Mouse (Mus musculus): ENCODE data around the gene Wfdc6b. TPM values are rescaled to one million over a fixed set of nuclear protein-coding genes. Genes with fewer than 3 reads are reported as not detected.

Gene Wfdc6b
- polyA plus RNA-seq, 1 experiment from 2014 or later: not detected

DNA sequence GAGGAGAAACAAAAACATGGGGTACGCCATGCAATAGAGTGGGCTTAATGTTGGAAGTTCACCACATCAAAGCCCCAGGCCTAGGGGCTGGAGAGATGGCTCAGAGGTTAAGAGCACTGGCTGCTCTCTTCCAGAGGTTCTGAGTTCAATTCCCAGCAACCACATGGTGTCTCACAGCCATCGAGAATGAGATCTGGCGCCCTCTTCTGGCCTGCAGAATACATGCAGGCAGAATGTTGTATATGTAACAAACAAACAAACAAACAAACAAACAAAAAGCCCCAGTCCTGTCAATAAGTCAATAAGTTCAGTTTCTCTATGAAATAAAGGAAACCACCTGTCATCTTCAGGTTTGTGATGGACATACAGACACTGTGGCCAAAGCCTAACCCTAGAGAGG lies 13.1 kb upstream of the Wfdc6b start:
- Histone ChIP-seq H3K36me3 (ENCODE audit: control insufficient read depth, insufficient read depth, low read length) (no peaks in the 10 kb centered on the region), H3K4me3 (ENCODE audit: low read depth, low read length) (no peak overlapping the region), H3K9ac (ENCODE audit: low read depth, low read length) (no peak overlapping the region), H3K9me3 (replicated peaks; ENCODE audit: control insufficient read depth, low read length) (peaks cover 5% of the 10 kb centered on the region; the same call in 1 of the 2 replicates), H3K27ac (ENCODE audit: low read depth, low read length) (no peak overlapping the region), H3K4me2 (no peak overlapping the region), H3K4me1 (ENCODE audit: control insufficient read depth, insufficient read depth, low read length) (no peaks in the 10 kb centered on the region), H3K27me3 (ENCODE audit: control insufficient read depth, insufficient read depth, low read length) (no peaks in the 10 kb centered on the region)
- no peak for ATAC-seq (replicated peaks; ENCODE audit: insufficient number of reproducible peaks, low FRiP score, low TSS enrichment)
- 61% methylated on average over 3 of the region's 3 CpGs for WGBS (ENCODE audit: insufficient replicate concordance)

- no peak overlapping the region for H3K4me3 ChIP-seq (ENCODE audit: low read depth, low read length)
- H3K36me3 ChIP-seq (ENCODE audit: control insufficient read depth, insufficient read depth, low read length): no peaks in the 10 kb centered on the region
- H3K9me3 ChIP-seq (replicated peaks; ENCODE audit: control insufficient read depth, low read length): peaks cover 5% of the 10 kb centered on the region; the same call in 1 of the 2 replicates
- no peak for ATAC-seq (replicated peaks; ENCODE audit: insufficient number of reproducible peaks, low FRiP score, low TSS enrichment)
- H3K4me2 ChIP-seq: no peak overlapping the region
- no peaks in the 10 kb centered on the region for H3K4me1 ChIP-seq (ENCODE audit: control insufficient read depth, insufficient read depth, low read length)
- no peak overlapping the region for H3K27ac ChIP-seq (ENCODE audit: low read depth, low read length)
- WGBS (ENCODE audit: insufficient replicate concordance): 86% methylated on average over 3 of the region's 3 CpGs
- H3K9ac ChIP-seq (ENCODE audit: low read depth, low read length): no peak overlapping the region
- no peaks in the 10 kb centered on the region for H3K27me3 ChIP-seq (ENCODE audit: control insufficient read depth, insufficient read depth, low read length)
Observed at GRCm38 (mm10) chr2:164603482-164603881, 9.8 kb upstream of the Wfdc6b start.

DNA sequence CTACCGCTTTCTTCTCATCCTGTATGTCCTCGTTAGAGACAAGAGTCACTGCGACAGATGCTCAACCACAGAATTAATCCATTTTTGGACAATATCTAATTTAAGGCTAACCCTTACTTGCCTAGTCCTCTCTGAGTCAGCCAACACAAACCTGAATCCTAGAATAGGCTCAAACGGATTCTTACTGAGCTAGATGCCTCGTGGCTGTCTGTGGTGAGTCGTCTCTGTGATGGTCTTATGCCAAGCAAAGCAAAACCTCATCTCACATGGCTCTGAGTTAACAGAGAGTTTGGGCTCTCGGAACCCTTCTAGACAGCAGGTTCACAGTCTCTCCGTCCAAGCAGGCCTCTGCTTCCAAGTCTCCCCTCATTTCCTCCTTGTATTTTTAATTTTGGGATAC lies 8.9 kb upstream of the Wfdc6b start:
- Histone ChIP-seq H3K4me1 (ENCODE audit: control insufficient read depth, insufficient read depth, low read length) (no peaks in the 10 kb centered on the region), H3K27me3 (ENCODE audit: control insufficient read depth, insufficient read depth, low read length) (no peaks in the 10 kb centered on the region), H3K36me3 (ENCODE audit: control insufficient read depth, insufficient read depth, low read length) (no peaks in the 10 kb centered on the region), H3K4me2 (no peak overlapping the region), H3K27ac (ENCODE audit: low read depth, low read length) (no peak overlapping the region), H3K9me3 (replicated peaks; ENCODE audit: control insufficient read depth, low read length) (peaks cover 5% of the 10 kb centered on the region; the same call in 1 of the 2 replicates), H3K9ac (ENCODE audit: low read depth, low read length) (no peak overlapping the region), H3K4me3 (ENCODE audit: low read depth, low read length) (no peak overlapping the region)
- ATAC-seq (replicated peaks; ENCODE audit: insufficient number of reproducible peaks, low FRiP score, low TSS enrichment): no peak
- 88% methylated on average over 8 of the region's 8 CpGs for whole genome bisulfite sequencing (ENCODE audit: insufficient replicate concordance)

GRCm38 (mm10) chr2:164608781-164609180 lies 4.5 kb upstream of the Wfdc6b start:
- Histone ChIP-seq H3K4me2 (no peak overlapping the region), H3K27ac (ENCODE audit: low read depth, low read length) (no peak overlapping the region), H3K36me3 (ENCODE audit: control insufficient read depth, insufficient read depth, low read length) (no peaks in the 10 kb centered on the region), H3K9me3 (replicated peaks; ENCODE audit: control insufficient read depth, low read length) (no peaks in the 10 kb centered on the region), H3K9ac (ENCODE audit: low read depth, low read length) (no peak overlapping the region), H3K4me1 (ENCODE audit: control insufficient read depth, insufficient read depth, low read length) (no peaks in the 10 kb centered on the region), H3K27me3 (ENCODE audit: control insufficient read depth, insufficient read depth, low read length) (no peaks in the 10 kb centered on the region), H3K4me3 (ENCODE audit: low read depth, low read length) (no peak overlapping the region)
- WGBS (ENCODE audit: insufficient replicate concordance): 72% methylated on average over 6 of the region's 6 CpGs
- ATAC-seq (replicated peaks; ENCODE audit: insufficient number of reproducible peaks, low FRiP score, low TSS enrichment): no peak

GRCm38 (mm10) chr2:164615386-164615785 lies 2.1 kb downstream of the Wfdc6b start:
- Histone ChIP-seq H3K4me3 (ENCODE audit: low read depth, low read length) (no peak overlapping the region), H3K4me2 (no peak overlapping the region), H3K27ac (ENCODE audit: low read depth, low read length) (no peak overlapping the region), H3K4me1 (ENCODE audit: control insufficient read depth, insufficient read depth, low read length) (no peaks in the 10 kb centered on the region), H3K9ac (ENCODE audit: low read depth, low read length) (no peak overlapping the region), H3K27me3 (ENCODE audit: control insufficient read depth, insufficient read depth, low read length) (no peaks in the 10 kb centered on the region), H3K9me3 (replicated peaks; ENCODE audit: control insufficient read depth, low read length) (no peaks in the 10 kb centered on the region), H3K36me3 (ENCODE audit: control insufficient read depth, insufficient read depth, low read length) (no peaks in the 10 kb centered on the region)
- 82% methylated on average over 3 of the region's 3 CpGs for WGBS (ENCODE audit: insufficient replicate concordance)
- no peak for ATAC-seq (replicated peaks; ENCODE audit: insufficient number of reproducible peaks, low FRiP score, low TSS enrichment)

GRCm38 (mm10) chr2:164619050-164619449 lies 5.7 kb downstream of the Wfdc6b start:
- Histone ChIP-seq H3K4me2 (no peak overlapping the region), H3K27ac (ENCODE audit: low read depth, low read length) (no peak overlapping the region)

DNA sequence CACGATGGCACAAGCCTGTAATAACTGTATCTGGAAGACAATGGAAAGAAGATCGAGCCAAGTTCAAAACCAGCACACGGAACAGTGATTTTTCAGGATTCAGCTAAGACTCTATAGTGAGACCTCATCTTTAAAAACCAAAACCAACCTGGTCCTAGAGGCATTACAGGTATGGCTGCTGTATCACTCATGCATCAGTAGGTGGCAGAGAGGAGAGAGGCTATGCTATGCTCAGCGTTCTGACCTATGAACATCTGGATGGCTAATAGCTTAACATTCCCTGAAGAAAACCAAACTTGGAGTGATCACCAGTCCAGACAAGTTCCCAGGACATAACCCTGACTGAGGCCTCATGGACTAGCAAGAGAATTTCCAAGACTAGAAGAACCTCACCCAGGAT lies 8.5 kb downstream of the Wfdc6b start:
- Histone ChIP-seq H3K4me3 (ENCODE audit: low read depth, low read length) (no peak overlapping the region), H3K27me3 (ENCODE audit: control insufficient read depth, insufficient read depth, low read length) (no peaks in the 10 kb centered on the region), H3K9me3 (replicated peaks; ENCODE audit: control insufficient read depth, low read length) (no peaks in the 10 kb centered on the region), H3K4me1 (ENCODE audit: control insufficient read depth, insufficient read depth, low read length) (no peaks in the 10 kb centered on the region), H3K27ac (ENCODE audit: low read depth, low read length) (no peak overlapping the region), H3K9ac (ENCODE audit: low read depth, low read length) (no peak overlapping the region), H3K4me2 (no peak overlapping the region), H3K36me3 (ENCODE audit: control insufficient read depth, insufficient read depth, low read length) (no peaks in the 10 kb centered on the region)
- ATAC-seq (replicated peaks; ENCODE audit: insufficient number of reproducible peaks, low FRiP score, low TSS enrichment): no peak
- WGBS (ENCODE audit: insufficient replicate concordance): 75% methylated on average over 4 of the region's 4 CpGs

More at GRCm38 (mm10) chr2:164619050-164619449, 5.7 kb downstream of the Wfdc6b start:
- no peaks in the 10 kb centered on the region for H3K4me1 ChIP-seq (ENCODE audit: control insufficient read depth, insufficient read depth, low read length)
- no peaks in the 10 kb centered on the region for H3K27me3 ChIP-seq (ENCODE audit: control insufficient read depth, insufficient read depth, low read length)
- 75% methylated on average over 5 of the region's 5 CpGs for WGBS (ENCODE audit: insufficient replicate concordance)
- no peak for ATAC-seq (replicated peaks; ENCODE audit: insufficient number of reproducible peaks, low FRiP score, low TSS enrichment)
- no peak overlapping the region for H3K9ac ChIP-seq (ENCODE audit: low read depth, low read length)
- H3K4me3 ChIP-seq (ENCODE audit: low read depth, low read length): no peak overlapping the region
- no peaks in the 10 kb centered on the region for H3K9me3 ChIP-seq (replicated peaks; ENCODE audit: control insufficient read depth, low read length)
- H3K36me3 ChIP-seq (ENCODE audit: control insufficient read depth, insufficient read depth, low read length): no peaks in the 10 kb centered on the region

DNA sequence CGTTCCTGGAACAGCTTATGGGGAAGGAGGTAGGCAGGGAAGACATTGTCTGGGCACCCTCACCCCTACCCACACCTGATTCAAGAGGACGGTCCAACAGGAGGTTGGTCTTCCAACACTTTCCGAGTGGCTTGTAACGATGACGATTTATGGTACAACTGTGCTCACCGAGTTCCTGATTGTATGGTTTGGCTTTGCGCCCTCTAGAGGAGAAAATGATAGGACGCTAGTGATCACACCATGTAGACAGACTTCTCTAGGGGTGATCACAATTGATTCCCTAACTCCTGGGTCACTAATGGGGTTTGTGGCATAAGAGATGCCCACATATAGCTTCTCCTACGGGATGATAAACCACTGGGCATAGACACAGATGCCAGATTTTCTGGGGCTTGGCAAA lies 21.9 kb downstream of the Wfdc6b start:
- Histone ChIP-seq H3K27ac (ENCODE audit: low read depth, low read length) (no peak overlapping the region), H3K4me2 (no peak overlapping the region), H3K36me3 (ENCODE audit: control insufficient read depth, insufficient read depth, low read length) (no peaks in the 10 kb centered on the region), H3K27me3 (ENCODE audit: control insufficient read depth, insufficient read depth, low read length) (no peaks in the 10 kb centered on the region), H3K9ac (ENCODE audit: low read depth, low read length) (no peak overlapping the region), H3K4me1 (ENCODE audit: control insufficient read depth, insufficient read depth, low read length) (no peaks in the 10 kb centered on the region), H3K9me3 (replicated peaks; ENCODE audit: control insufficient read depth, low read length) (no peaks in the 10 kb centered on the region), H3K4me3 (ENCODE audit: low read depth, low read length) (no peak overlapping the region)
- no peak for ATAC-seq (replicated peaks; ENCODE audit: insufficient number of reproducible peaks, low FRiP score, low TSS enrichment)
- 72% methylated on average over 9 of the region's 9 CpGs for WGBS (ENCODE audit: insufficient replicate concordance)

- 77% methylated on average over 3 of the region's 3 CpGs for WGBS (ENCODE audit: insufficient replicate concordance)
- Histone ChIP-seq H3K36me3 (ENCODE audit: control insufficient read depth, insufficient read depth, low read length) (no peaks in the 10 kb centered on the region), H3K9ac (ENCODE audit: low read depth, low read length) (no peak within 1 kb of the TSS), H3K27me3 (ENCODE audit: control insufficient read depth, insufficient read depth, low read length) (no peaks in the 10 kb centered on the region), H3K4me1 (ENCODE audit: control insufficient read depth, insufficient read depth, low read length) (no peaks in the 10 kb centered on the region), H3K4me3 (ENCODE audit: low read depth, low read length) (no peak within 1 kb of the TSS), H3K9me3 (replicated peaks; ENCODE audit: control insufficient read depth, low read length) (no peaks in the 10 kb centered on the region), H3K27ac (ENCODE audit: low read depth, low read length) (no peak within 1 kb of the TSS), H3K4me2 (no peak within 1 kb of the TSS)
- no peak for ATAC-seq (replicated peaks; ENCODE audit: insufficient number of reproducible peaks, low FRiP score, low TSS enrichment)
Observed at GRCm38 (mm10) chr2:164638696-164639095, 25.4 kb downstream of the Wfdc6b start, which contains the start of gene Wfdc16. Wfdc16 (minus strand) TSS chr2:164638796.
